Mouse (Mus musculus): ENCODE results near the gene Cox11.

Gene Cox11

GRCm38 (mm10) chr11:90637440-90638311, at the start of gene Cox11, which contains the start of gene Stxbp4:
TSS of gene Cox11 (plus strand) at chr11:90638173.
TSS of gene Stxbp4 (minus strand) at chr11:90638084.
- DNase-seq: peak; percentile 95

- DNase-seq: no peak
These were observed 47.0 kb upstream of the Cox11 start for GRCm38 (mm10) chr11:90590996-90591395.

DNA sequence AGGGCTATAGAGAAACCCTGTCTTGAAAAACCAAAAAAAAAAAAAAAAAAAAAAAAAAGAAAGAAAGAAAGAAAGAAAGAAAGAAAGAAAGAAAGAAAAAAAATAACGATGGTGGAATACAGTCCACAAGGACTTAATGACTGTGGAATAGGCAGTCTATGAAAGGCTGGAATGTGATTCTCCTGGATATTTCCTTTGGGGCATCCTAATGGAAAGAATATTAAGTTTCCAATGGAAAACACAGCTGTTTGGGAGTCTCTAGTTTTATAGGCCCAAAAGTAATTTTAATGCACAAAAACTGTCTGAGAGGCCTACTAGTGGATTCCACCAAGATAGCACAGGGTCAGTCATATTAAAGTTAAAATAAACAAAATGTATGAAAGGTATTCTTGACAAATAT, 42.1 kb upstream of the Cox11 start:
- DNase-seq: no peak

DNA sequence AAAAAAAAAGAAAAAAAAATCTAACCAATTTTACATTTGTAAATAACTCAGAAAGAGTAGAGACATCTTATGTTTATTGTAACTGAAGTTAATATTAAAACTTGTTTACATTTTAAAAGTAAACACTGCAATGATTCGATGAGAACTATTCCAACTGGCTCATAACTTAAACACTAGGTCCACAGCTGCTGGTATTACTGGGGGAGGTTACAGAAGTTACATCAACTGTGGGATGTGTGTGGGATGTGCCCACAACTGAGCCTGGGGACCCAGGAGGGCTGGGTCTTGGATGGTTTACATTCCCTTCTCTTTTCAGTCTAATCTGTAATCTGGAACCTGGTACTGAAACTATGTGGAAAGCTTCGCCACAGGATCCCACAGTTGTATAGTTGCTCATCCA, 34.9 kb upstream of the Cox11 start:
- no peak for DNase-seq

DNA sequence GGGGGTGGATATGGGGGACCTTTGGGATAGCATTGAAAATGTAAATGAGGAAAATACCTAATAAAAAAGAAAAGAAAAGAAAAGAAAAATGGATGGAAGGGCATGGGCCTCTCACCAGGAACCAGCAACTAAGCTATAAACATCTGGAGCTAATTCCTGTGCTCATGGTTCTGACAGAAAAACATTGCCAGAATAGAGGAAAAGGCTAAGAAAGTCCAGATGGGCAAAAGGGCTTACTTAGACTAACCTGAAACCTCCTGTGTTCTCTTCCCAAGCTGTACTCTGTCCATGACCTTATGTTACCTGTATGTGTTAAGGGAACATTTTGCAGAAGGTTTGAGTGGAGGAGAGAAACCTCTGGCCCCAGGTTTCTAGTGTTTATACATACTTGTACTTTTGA, 25.9 kb upstream of the Cox11 start:
- DNase-seq: no peak

DNA sequence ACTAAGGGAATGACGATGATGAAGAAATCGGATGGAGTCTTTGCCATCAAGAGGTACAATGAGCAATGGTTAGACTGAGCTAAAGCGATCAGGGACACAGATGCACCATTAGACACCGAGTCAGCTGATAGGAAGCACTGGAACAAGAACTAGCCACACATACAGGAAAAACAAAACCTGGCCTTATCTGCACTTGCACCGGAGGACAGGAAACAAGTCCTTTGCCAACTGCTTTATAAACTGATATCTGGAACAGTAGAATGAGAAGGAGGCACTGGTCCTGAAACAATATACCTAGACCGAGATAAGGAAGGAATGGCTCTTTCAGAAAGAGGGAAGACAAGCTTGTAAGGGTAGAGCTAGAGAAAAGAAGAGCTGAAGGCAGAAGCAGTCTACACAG, 23.2 kb upstream of the Cox11 start:
- no peak for DNase-seq

DNA sequence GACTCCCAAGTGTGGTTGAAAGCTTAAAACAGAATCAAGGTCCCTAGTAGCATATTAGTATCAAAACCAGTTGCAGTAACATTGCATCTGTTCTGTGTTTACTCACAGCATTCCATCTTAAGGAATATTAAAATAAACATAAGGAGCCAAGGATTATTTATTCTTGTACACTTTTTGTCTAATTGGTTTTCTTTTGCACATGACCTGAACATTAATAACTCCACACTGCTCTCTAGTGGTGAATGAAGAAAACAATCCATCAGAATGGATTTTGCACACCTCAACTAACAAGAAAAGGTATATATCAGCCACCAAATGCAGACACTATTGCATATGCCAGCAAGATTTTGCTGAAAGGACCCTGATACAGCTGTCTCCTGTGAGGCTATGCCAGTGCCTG, 21.5 kb upstream of the Cox11 start:
- DNase-seq: no peak

DNA sequence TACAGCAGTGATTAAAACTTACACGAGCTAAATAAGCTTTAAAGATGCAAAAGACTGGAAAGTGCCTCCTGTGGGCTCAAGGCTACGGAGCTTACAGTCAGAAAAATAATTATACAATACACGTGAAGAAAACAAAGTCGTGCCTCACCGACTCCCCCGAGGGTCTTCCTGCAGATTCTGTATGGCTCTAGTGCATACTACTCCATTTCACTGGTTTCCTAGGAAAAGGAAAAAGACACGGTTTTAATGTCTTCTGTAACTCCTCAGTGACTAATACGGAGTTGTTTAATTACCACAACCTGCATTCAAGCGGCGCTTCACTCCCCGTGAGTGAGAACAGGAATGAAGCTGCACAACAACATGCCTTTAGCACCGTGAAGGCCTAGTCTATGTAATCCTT, 15.9 kb upstream of the Cox11 start:
- no peak for DNase-seq

- DNase-seq: no peak
These were observed 15.5 kb upstream of the Cox11 start for GRCm38 (mm10) chr11:90622500-90622899.

DNA sequence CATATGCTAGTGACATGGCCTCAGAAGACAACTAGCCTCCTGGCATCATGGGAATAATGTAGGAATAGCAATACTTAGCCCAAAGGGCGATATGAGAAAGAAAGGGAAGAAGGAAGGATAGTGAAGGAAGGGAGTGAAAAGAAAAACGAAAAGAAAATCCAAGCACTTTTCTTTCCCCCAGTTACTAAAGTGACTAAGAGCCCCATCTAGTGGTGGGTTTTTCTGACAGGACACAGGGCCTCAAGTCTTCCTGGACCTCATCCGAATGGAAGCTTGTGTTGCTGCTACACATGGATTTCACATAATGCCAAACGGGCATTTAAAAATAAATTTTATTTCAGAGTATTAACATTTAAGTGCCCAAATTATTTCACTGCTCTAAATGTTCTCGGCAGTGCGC, 14.5 kb upstream of the Cox11 start:
- DNase-seq: peak; percentile 61

GRCm38 (mm10) chr11:90625174-90625573, 12.8 kb upstream of the Cox11 start:
- no peak for DNase-seq

DNA sequence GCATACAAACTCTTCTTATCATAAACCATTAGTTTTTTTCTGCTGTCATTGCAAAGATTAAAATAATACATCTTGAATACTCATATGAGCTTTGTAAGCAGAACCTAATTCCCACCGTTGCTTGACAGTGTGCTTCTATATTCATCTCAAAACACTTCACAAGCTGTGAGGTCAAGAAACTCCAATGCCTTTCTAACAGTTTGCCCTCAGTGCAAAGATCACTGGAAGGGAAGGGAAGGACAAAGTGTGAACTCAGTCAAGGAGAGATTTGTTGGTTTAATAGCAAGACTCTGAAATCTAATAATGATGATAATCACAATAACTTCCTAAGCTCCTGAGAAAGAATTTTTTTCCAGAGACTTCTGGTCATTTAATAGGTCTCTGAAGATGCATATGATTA, 10.2 kb upstream of the Cox11 start:
- DNase-seq: no peak

DNA sequence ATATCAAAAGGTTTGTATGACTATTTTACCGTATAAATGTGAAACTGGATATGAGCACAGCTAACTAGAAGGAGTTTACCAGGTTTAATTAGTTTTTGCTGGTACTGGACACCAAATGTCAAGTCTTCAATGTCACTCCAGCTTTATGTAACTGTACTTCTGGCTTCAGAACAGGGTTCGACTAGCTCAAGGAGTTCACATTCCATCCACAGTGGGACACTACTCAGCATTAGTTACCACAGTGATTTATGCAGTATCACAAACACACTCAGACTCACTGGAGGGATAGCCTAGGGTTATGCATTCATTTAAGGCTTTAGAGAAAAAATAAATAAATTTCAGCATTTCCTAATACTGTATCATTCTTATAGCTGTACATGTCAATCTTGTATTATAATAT, 5.5 kb upstream of the Cox11 start:
- no peak for DNase-seq

DNA sequence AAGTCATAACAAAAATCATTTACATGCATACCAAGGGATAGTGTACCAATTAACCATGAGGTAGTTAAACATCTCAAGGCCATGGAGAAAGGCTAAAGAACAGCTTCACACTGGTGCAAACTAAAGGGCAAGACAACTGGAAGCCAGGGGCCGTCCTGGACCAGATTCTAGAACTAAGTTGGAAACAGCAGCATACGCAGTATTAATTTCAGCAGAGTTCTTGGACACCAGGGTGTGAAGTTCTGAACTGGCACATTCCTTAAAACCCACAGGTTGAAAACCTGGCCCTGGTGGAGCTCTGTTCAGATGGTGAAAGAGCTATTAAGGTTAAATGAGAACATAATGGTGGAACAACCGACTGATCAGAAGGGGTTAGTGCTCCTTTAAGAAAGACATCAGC, 3.3 kb upstream of the Cox11 start:
- no peak for DNase-seq

DNA sequence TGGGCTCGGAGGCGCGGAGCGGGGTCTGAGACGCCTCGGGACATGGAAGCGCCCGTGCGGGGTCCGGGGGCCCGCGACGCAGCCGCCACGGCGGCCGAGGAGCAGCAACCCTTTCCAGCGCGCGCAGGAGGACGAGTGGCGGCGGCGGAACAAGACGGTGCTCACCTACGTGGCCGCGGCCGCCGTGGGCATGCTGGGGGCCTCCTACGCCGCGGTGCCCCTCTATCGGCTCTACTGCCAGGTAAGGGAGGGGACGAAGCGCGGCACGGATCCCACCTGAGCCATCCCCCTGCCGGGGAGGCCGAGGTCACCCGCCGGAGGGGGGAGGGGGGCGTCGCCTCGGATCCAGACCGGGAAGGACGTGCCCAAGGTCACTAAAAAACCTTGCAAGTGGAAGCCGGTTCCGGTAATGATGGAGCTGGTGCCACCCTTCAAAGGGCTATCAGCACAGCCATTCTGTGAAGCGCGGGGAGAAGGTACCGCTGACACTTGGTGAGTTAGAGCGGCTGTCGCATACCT, 398 bp downstream of the Cox11 start:
- DNase-seq: peak; percentile 51

DNA sequence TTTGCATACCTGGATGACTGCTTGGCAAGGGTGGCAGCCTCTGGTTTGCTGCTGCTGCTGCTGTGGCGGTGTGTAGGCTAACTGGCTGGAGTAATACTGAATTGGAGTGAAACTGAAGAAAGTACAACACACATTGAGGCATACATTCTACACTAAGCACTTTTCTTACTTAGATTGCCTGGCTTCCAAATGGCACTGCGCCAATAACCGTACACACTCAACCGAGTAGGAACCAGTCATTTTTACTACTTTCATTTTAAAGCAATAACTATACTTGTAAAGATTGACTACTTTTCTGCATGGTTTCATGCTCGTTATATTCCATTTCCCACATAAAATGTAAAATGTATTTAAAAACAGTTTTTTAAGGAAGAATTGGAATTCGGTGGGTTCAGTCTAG, 11.8 kb downstream of the Cox11 start:
- no peak for DNase-seq

- no peak for DNase-seq
These were observed 12.4 kb downstream of the Cox11 start for GRCm38 (mm10) chr11:90650231-90650885.

- DNase-seq: no peak
These were observed 14.6 kb downstream of the Cox11 start for GRCm38 (mm10) chr11:90652603-90653002.

DNA sequence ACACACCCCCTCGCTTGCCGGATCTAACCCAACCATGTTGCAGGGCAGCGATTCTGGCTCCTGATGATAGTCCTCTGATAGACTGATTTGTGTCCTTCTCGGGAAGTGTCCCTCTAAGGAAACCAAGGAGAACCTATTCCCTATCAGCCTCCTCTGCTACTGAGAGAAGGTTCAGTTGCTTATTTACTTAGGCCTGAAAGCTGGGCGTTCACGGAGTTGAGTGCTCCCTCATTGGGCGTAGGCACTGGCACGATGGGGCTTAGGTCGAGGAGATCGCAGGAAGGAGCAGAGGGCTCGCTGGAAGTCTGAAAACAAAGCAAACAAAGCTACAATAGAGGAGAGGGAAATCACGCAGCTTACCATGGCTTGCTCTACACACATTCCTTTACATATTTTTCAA, 19.6 kb downstream of the Cox11 start:
- peak; percentile 7 for DNase-seq

GRCm38 (mm10) chr11:90660662-90661061, 22.7 kb downstream of the Cox11 start:
- no peak for DNase-seq

- no peak for DNase-seq
These were observed 25.1 kb downstream of the Cox11 start for GRCm38 (mm10) chr11:90663052-90663451.

GRCm38 (mm10) chr11:90663618-90664297, 25.8 kb downstream of the Cox11 start:
- no peak for DNase-seq

- no peak for DNase-seq
These were observed 26.5 kb downstream of the Cox11 start for GRCm38 (mm10) chr11:90664345-90664986.
